Mouse (Mus musculus) retina, postnatal 7 days (tissue): Measurements from ENCODE around the gene Adamts16.

ENCODE experiments used
- DNase-seq: peaks from one replicate; pipeline ENCODE4 v3.0.0-alpha.2; 2012; ENCODE audit warnings: low read depth, low spot score

Gene Adamts16

DNA sequence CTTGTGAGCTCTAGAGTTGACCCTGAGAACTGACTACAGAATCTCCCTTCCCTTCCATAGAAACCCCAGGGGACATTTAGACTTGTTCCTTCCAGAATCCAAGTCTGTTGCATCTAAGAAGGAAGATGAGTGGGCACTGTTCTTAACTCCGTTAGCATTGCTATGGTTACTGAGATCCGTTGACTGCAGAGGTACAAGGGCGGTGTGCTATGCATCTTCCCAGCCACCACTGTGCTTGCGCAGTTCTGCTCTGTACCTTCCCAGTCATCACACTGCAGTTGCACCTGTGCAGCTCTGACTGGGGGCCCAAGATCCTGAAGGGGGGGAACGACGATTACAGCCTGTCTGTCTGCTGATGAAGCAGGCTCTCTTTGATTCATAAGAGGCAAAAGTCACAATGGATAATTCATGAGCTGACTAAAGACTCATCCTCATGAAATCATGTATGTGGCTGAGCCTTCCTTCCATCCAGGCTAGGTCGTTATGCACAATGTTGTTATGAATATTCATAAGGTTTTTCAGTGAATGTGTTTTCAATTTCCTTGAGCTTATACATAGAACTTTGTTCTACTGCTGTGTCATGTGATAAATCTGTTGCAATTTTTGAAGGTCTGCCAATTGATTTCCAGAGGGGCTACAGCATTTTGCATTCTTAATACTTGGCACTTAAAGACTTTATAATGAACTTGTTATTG, 127.4 kb downstream of the Adamts16 start:
- DNase-seq, result no peak

DNA sequence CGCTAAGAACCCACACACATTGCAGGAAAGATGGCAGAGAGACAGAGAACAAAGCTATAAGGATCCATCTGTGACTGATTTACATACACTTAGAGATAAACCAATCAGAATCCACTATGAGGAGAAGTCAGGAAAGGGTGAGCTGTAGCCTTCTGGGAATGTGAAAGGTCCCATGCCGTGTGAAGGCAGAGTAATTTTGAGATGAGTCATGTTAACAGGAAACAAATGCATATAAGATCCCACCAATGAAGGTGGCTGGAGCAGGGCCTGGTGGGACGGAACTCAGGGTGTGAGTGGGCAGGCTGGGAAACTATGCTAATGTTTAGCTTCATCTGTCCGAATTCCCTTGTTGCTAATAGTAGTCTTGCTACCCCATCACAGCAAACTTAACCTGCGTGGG, 128.3 kb downstream of the Adamts16 start:
- no peak for DNase-seq

DNA sequence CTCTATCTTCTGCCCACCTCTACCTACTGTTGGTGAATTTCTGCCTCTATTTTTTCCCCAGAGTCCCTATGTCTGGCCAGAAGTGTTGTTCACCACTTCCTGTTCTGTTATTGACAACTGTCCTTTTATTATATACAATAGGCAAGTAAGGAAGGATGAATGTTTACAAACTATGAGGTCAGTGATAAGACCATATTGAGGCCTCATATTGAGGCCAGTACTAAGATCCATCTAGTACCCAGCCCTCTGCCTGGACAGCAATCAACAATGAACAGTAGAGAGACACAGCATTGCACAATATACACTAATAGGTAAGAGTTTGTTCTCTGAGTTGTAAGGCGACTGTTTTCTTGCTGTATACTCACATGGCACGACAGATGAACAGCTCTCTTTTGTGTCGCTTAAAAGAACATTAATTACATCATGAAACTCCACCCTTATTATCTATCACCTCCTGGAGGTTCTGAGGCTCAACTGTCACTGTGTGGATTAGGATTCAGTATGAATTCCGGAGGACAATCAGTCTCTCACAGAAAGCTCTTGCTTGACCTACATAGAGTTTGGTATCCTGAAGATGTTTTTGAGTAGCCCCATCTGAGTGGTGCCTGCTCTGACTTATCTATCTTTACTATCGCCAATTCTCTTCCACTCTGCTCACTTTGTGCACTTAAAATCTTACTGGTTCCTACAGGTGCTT, 134.3 kb downstream of the Adamts16 start:
- no peak for DNase-seq

DNA sequence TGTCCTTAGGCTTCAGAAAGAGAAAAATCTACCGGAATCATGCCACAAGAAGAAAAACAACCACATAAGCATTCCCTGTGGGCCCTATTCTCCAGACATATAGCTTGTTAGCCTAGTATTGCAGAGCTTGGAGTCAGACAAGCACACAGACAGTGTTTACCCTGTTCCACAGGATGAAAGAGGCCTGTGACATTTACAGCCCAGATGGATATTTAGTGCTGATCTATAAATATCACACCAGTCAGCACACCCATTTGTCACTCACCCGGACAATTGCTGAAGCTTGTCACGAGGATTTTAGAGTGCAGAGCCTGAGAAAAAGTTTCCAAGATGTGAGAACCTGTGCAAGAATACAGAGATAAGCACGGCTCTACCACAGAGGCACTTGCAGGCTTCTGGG, 138.7 kb downstream of the Adamts16 start:
- DNase-seq, result no peak

DNA sequence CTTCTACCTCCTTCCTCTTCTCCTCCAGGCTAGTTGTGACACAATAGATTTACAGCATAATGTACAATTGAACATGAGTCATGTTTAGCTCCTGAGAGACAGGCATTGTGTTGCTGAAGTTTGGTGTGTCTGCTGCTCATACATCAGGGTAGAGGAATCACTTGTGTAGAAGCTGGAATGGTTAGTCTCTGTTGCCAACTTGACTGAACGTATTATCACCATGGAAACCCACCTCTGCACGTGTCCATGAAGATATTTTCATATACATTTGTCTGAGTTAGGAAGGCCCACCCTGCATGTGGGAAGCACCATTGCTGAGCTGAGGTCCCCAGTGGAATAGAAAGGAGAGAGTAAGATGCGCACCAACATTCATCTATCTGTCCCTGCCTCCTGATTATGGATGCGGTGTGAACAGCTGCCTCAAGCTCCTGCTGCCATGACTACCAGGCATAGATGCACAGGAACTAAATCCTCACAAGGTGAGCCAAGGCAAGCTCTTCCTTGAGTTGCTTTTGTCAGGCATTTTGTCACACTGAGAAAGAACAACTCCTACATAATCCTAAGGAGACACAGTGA, 142.7 kb downstream of the Adamts16 start:
- DNase-seq, result no peak

DNA sequence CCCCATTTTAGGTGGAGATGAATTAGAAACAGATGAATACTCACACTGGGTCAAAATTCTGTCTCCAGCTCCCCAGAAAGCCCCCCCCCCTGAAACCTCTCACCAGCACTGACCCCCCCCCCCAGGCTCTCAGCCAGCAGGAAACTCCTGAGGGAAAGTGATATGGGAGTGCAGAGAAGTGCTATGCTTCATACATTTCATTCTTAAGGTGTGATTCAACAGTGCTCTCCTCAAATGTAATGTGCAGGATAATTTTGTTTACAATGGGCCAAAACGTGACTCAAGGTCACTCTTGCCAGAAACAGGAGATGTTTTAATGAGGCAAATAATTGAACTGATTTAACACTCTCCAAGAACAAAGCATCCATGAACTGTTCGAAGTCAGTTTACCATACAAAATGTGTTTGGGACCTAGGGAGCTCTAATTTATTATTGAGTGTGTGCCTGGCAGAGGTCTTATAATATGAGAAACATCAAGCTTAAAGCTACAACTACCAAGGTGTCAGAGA, 152.1 kb downstream of the Adamts16 start:
- DNase-seq, result no peak

DNA sequence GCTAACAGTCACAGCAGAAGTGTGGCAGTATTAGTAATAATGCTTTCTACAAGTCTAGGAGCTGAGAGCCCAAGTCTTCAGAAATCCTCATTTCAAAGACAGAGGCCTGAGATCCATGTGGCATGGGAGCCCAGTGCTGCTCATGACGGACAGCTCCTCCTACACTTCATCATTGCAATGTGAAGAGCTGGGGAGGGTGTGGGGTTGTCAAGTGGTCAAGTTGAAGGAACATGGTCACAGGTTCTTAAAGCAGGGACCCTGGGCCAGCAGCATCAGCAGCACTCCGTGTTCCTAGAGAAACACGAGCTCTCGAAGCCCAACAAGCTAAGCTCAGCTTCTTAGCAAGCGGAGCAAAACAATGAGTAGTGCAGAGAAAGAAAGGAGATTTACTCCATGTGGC, 155.8 kb downstream of the Adamts16 start:
- DNase-seq, result no peak

DNA sequence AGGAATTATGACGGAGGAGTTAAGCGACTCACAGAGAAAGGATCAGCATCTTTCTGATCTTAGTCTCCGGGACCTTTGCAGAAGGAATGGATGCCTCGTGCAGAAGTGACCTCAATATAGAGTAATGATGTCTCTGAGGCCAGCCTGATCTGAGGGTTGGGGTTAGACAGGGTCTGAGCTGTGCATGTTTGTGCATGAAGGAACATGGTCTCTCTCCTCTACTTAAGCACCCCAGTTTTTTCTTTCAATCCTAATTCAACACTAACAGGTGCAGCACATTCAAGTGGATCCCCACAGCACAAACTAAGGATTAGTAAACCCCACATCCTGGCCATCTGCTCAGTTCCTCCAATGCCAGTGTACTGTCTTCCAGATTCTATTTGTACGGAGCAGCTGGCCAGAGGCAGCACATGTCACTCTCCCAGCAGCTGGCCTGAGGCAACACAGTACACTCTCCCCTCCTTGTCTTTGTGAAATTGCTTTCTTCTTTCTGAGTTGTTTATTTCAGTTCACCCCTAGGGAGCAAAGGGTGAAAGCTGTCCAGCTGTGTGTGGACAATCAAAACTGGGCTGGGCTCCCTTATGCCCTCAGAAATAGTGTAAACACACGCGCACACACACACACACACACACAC, 156.5 kb downstream of the Adamts16 start:
- no peak for DNase-seq

DNA sequence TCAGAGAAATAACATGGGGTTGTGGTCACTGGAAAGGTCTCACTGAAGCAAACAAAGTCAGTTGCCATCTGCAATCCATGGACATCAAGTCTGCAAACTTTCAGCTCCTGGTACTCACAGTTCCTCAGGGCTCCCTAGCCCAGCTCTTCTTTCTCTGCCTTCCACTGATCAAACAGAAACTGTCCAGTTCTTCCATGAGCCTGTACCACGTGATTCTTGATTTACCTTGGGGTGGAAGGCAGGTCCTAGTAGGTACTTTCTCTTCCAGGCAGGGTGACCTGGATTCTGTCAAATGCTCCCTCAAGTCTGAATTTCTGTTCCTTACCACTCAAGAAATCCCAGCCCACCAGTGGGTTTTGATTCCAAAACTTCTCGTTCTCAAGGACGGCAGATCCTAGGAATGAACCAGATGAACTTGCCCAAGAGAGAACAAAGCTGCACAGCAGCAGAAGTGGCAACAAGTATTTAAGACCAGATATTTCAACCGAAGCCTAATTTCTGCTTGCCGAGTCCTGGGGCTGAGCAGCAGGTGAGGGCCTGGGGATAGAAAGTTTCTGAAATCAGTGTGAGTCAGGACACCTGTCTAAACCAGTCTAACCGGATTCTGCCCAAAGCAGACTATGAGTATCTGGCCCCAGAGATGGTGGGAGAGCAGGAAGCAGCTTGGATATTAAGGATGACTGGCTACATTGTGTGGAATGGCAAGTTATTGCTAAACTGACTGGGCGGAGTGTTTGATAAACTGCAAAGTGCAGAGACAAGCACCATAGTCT, 160.0 kb downstream of the Adamts16 start:
- no peak for DNase-seq

DNA sequence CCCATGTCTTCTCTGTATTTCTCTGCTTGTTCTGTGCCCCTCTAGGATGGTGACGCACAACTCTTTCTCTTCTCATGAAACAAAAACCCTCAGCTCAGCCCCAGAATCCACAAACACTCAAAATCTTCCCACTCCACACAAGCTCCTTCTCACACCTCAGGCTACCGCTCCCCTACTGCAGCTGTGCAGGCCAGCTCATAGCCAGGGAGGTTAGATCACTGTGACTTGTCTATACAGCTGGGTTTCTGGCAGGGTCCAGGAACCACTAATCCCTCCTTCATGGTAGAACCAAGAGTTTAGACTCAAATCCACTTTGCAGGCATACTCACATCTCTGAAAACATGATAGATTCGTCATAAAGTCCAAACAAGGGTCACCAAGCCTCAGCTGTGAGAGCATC, 161.3 kb downstream of the Adamts16 start:
- DNase-seq, result no peak
